Mouse (Mus musculus): ENCODE measurements around the gene Txndc15. TPM values are rescaled to one million over a fixed set of nuclear protein-coding genes. Genes with fewer than 3 reads are reported as not detected.

Gene Txndc15
- total RNA-seq (2014; rRNA removed) (93.4 and 108 TPM in 2 replicates), polyA plus RNA-seq (2015; fragmentation: Nextera tagmentation; extraction: Ambion mirVana) (137 and 142 TPM in 2 replicates)

DNA sequence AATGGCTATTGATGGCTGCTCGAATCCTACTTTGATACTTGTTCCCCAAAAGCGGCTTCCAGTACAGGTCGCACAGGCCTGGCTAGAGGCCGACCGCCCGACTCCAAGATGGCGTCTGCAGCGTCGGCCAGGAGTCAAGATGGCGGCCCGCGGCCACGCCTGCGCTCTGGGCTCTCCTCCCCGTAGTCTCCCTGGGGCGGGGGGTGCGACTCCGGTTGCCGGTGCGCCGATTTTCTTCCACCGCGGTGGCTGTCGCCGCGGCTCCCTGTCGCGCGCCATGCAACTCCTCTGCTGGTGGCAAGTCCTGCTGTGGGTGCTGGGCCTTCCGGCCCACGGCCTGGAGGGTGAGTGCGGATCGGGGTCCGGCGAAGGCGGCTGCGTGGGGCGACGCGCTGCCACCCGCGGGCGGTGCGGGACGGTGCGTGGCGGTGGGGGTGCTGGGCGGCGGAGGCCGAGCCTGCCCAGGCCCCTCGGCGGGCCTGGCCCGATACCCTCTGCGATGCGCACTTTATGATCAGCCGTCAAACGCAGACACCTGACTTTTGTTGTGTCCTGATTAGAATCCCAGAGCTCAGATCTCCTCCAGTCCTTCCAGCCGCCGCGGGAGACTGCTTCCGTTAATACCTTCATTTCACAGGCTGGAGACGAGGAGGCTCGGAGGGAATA, at the start of gene Txndc15:
TSS of gene Txndc15 (plus strand) at position 150 of the 666 bp plus-strand sequence.
- H3K27me3 ChIP-seq (ENCODE audit: insufficient read depth, low read length), result no peaks in the 10 kb centered on the region
- H3K4me3 ChIP-seq (ENCODE audit: low read depth, low read length), result peak within 1 kb of the TSS; percentile 72
- ATAC-seq (ENCODE audit: low FRiP score) (peak; percentile 92), DNase-seq (ENCODE audit: low spot score) (peak; percentile 93)
- peak within 1 kb of the TSS; percentile 91 for H3K9ac ChIP-seq (replicated peaks; ENCODE audit: low read length, poor library complexity, severe bottlenecking)
- WGBS, result under 1% methylated on average over 49 of the region's 63 CpGs
- peaks cover 5% of the 10 kb centered on the region; the same call in 1 of the 2 replicates for H3K4me1 ChIP-seq (ENCODE audit: insufficient read depth, low read length)
- no peaks in the 10 kb centered on the region for H3K9me3 ChIP-seq (ENCODE audit: low read length)
- H3K4me2 ChIP-seq (ENCODE audit: low read depth, low read length, poor library complexity, severe bottlenecking), result peak within 1 kb of the TSS; percentile 55
- peaks cover 14% of the 10 kb centered on the region for H3K36me3 ChIP-seq (ENCODE audit: insufficient read depth, low read length)
- H3K27ac ChIP-seq (ENCODE audit: low read depth, low read length), result peak within 1 kb of the TSS; percentile 97
- no peak for TF ChIP-seq CTCF (IDR thresholded peaks at IDR 0.05)

DNA sequence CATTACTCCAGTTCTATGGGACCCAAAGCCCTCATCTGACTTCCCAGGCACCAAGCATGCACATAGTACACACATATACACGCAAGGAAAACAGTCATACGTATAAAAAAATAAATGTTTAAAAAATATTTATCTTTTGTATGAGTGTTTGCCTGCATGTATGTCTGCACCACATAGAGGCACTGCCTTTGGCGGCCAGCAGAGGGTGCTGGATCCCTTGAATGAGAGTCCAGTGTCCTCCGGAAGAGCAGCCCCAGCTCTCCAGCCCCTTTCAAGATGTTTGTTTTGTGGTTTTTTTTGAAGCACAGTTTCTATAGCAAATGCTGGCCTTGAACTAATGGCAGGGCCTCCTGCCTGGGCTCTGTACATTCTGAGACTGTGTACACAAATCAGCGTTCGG, 45.9 kb upstream of the Txndc15 start:
- WGBS, result 82% methylated on average over 6 of the region's 6 CpGs
- DNase-seq (ENCODE audit: low spot score), result peak; percentile 43
- H3K27me3 ChIP-seq (ENCODE audit: insufficient read depth, low read length), result no peaks in the 10 kb centered on the region
- H3K27ac ChIP-seq (ENCODE audit: low read depth, low read length), result no peak overlapping the region
- no peaks in the 10 kb centered on the region for H3K4me1 ChIP-seq (ENCODE audit: insufficient read depth, low read length)
- no peak overlapping the region for H3K9ac ChIP-seq (replicated peaks; ENCODE audit: low read length, poor library complexity, severe bottlenecking)
- peaks cover 69% of the 10 kb centered on the region for H3K36me3 ChIP-seq (ENCODE audit: insufficient read depth, low read length)
- no peak overlapping the region for H3K4me2 ChIP-seq (ENCODE audit: low read depth, low read length, poor library complexity, severe bottlenecking)
- no peak overlapping the region for H3K4me3 ChIP-seq (ENCODE audit: low read depth, low read length)
- no peak for ATAC-seq (ENCODE audit: low FRiP score)
- H3K9me3 ChIP-seq (ENCODE audit: low read length), result no peaks in the 10 kb centered on the region
- TF ChIP-seq CTCF (IDR thresholded peaks at IDR 0.05), result peak; percentile 69

DNA sequence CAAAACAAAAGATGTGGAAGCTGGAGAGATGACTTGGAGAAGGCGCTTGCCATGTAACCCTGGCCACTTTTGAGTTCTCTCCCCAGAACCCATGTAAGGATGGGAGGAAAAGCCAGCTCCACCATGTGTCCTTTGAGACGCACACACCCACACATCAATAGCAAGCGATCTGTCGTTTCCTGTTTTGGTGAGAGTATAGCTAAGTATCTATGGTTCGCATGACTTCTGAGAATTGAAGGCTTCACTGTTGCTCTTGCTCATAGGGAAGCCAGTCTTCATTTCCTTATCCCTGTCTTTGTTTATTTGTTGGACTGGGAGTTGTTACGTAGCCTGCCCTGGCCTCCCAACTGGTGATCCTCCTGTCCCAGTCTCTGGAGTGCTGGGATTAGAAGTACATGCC, 41.7 kb upstream of the Txndc15 start:
- 91% methylated on average over 6 of the region's 6 CpGs for WGBS
- H3K27ac ChIP-seq (ENCODE audit: low read depth, low read length), result no peak overlapping the region
- peaks cover 73% of the 10 kb centered on the region for H3K36me3 ChIP-seq (ENCODE audit: insufficient read depth, low read length)
- H3K9me3 ChIP-seq (ENCODE audit: low read length), result no peaks in the 10 kb centered on the region
- no peak for DNase-seq (ENCODE audit: low spot score)
- TF ChIP-seq CTCF (IDR thresholded peaks at IDR 0.05), result no peak
- no peak for ATAC-seq (ENCODE audit: low FRiP score)
- H3K9ac ChIP-seq (replicated peaks; ENCODE audit: low read length, poor library complexity, severe bottlenecking), result no peak overlapping the region
- no peaks in the 10 kb centered on the region for H3K27me3 ChIP-seq (ENCODE audit: insufficient read depth, low read length)
- no peak overlapping the region for H3K4me2 ChIP-seq (ENCODE audit: low read depth, low read length, poor library complexity, severe bottlenecking)
- H3K4me1 ChIP-seq (ENCODE audit: insufficient read depth, low read length), result no peaks in the 10 kb centered on the region
- no peak overlapping the region for H3K4me3 ChIP-seq (ENCODE audit: low read depth, low read length)

DNA sequence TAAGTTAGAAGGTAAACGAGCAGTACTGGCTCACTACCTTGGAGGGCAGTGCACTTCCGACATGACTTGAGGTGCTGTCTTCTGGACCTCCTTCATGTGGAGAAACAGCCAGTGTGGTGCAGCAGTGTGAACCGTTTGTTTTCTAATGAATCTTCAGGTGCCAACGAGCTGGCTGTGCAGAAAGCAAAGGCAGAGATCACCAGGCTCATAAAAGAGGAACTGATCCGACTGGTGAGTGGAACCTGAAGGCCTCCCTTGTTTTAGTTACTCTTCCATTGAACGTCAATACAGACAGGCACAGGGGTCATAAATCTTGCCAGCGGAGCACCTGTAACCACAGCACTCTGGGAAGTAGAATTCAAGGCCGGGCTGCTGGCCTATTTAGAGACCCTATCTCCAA, 37.1 kb upstream of the Txndc15 start:
- no peaks in the 10 kb centered on the region for H3K9me3 ChIP-seq (ENCODE audit: low read length)
- no peaks in the 10 kb centered on the region for H3K4me1 ChIP-seq (ENCODE audit: insufficient read depth, low read length)
- DNase-seq (ENCODE audit: low spot score) (no peak), ATAC-seq (ENCODE audit: low FRiP score) (no peak)
- WGBS, result 90% methylated on average over 8 of the region's 8 CpGs
- no peak overlapping the region for H3K27ac ChIP-seq (ENCODE audit: low read depth, low read length)
- peaks cover 73% of the 10 kb centered on the region for H3K36me3 ChIP-seq (ENCODE audit: insufficient read depth, low read length)
- TF ChIP-seq CTCF (IDR thresholded peaks at IDR 0.05), result no peak
- no peaks in the 10 kb centered on the region for H3K27me3 ChIP-seq (ENCODE audit: insufficient read depth, low read length)
- no peak overlapping the region for H3K9ac ChIP-seq (replicated peaks; ENCODE audit: low read length, poor library complexity, severe bottlenecking)
- H3K4me3 ChIP-seq (ENCODE audit: low read depth, low read length), result no peak overlapping the region
- no peak overlapping the region for H3K4me2 ChIP-seq (ENCODE audit: low read depth, low read length, poor library complexity, severe bottlenecking)

DNA sequence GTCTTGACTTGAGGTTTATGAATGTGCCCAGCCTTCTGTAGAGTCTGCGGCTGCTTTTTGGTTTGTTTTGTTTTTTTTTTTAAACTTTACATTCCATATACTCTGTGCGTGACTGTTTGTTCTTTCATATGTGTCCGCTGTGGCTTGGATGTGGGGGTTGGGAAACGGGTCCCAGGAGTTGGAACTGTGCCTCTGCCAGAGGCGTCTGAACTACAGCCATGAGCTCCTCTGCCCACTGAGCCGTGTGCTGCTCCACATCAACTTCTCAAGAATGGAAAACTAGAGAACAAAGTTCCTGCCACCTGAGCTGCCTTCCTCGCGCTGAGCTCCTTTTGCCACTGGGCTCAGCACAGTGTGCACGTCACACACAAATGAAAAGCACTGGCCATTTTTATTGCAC, 32.2 kb upstream of the Txndc15 start:
- Histone ChIP-seq H3K4me3 (ENCODE audit: low read depth, low read length) (no peak overlapping the region), H3K4me2 (ENCODE audit: low read depth, low read length, poor library complexity, severe bottlenecking) (no peak overlapping the region), H3K4me1 (ENCODE audit: insufficient read depth, low read length) (no peaks in the 10 kb centered on the region), H3K27me3 (ENCODE audit: insufficient read depth, low read length) (no peaks in the 10 kb centered on the region), H3K36me3 (ENCODE audit: insufficient read depth, low read length) (peaks cover 35% of the 10 kb centered on the region), H3K27ac (ENCODE audit: low read depth, low read length) (no peak overlapping the region), H3K9ac (replicated peaks; ENCODE audit: low read length, poor library complexity, severe bottlenecking) (no peak overlapping the region), H3K9me3 (ENCODE audit: low read length) (no peaks in the 10 kb centered on the region)
- DNase-seq (ENCODE audit: low spot score) (no peak), ATAC-seq (ENCODE audit: low FRiP score) (no peak)
- no peak for TF ChIP-seq CTCF (IDR thresholded peaks at IDR 0.05)
- WGBS, result 89% methylated on average over 9 of the region's 9 CpGs

DNA sequence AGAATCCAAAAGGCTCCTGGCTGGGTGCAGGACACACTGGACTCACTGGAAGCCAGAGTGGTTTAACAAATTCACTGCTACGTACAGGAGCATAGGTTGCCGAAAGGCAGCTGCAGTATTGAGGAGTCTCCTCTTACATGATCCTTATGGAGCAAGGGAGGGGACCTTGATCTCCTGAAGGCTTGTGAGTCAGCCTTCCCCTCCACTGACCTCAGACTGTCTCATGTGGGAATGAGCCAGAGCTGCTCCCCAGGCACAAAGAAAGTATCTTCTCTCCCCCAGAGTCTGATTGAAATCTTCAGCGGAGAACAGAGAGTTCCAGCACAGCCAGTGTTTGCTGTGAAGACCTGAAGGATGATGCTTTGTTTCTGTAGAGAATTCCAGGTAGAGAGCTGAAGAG, 30.9 kb upstream of the Txndc15 start:
- TF ChIP-seq CTCF (IDR thresholded peaks at IDR 0.05), result no peak
- Histone ChIP-seq H3K4me2 (ENCODE audit: low read depth, low read length, poor library complexity, severe bottlenecking) (no peak overlapping the region), H3K36me3 (ENCODE audit: insufficient read depth, low read length) (peaks cover 22% of the 10 kb centered on the region; the same call in 1 of the 2 replicates), H3K27me3 (ENCODE audit: insufficient read depth, low read length) (no peaks in the 10 kb centered on the region), H3K9me3 (ENCODE audit: low read length) (no peaks in the 10 kb centered on the region), H3K27ac (ENCODE audit: low read depth, low read length) (no peak overlapping the region), H3K9ac (replicated peaks; ENCODE audit: low read length, poor library complexity, severe bottlenecking) (no peak overlapping the region), H3K4me1 (ENCODE audit: insufficient read depth, low read length) (no peaks in the 10 kb centered on the region), H3K4me3 (ENCODE audit: low read depth, low read length) (no peak overlapping the region)
- 90% methylated on average over 3 of the region's 3 CpGs for WGBS
- ATAC-seq (ENCODE audit: low FRiP score) (no peak), DNase-seq (ENCODE audit: low spot score) (no peak)
